Mouse (Mus musculus): ENCODE results near the gene Tlr4.

Tlr4 gene

GRCm38 (mm10) chr4:66901498-66901897 lies 74.1 kb downstream of the Tlr4 start:
- DNase-seq = no peak

GRCm38 (mm10) chr4:66908376-66908775 lies 81.0 kb downstream of the Tlr4 start:
- DNase-seq = no peak

GRCm38 (mm10) chr4:66919630-66920372 lies 92.4 kb downstream of the Tlr4 start:
- DNase-seq = no peak

- DNase-seq = no peak
These were observed 96.4 kb downstream of the Tlr4 start for GRCm38 (mm10) chr4:66923616-66924276.

GRCm38 (mm10) chr4:66926066-66926465 lies 98.7 kb downstream of the Tlr4 start:
- no peak for DNase-seq

GRCm38 (mm10) chr4:66927537-66928088 lies 100.2 kb downstream of the Tlr4 start:
- no peak for DNase-seq

GRCm38 (mm10) chr4:66938489-66939061 lies 111.2 kb downstream of the Tlr4 start:
- no peak for DNase-seq

GRCm38 (mm10) chr4:66941894-66942293 lies 114.5 kb downstream of the Tlr4 start:
- DNase-seq = no peak

GRCm38 (mm10) chr4:66943699-66944098 lies 116.3 kb downstream of the Tlr4 start:
- no peak for DNase-seq

GRCm38 (mm10) chr4:66947657-66948056 lies 120.3 kb downstream of the Tlr4 start:
- DNase-seq = no peak

- DNase-seq = no peak
These were observed 147.5 kb downstream of the Tlr4 start for GRCm38 (mm10) chr4:66974918-66975317.

Data from spleen, adult 18-20 months (tissue).